Mouse (Mus musculus) heart, embryonic 15.5 days (tissue): ENCODE results near the gene Slc22a23. TPM values are rescaled to one million over a fixed set of nuclear protein-coding genes. Genes with fewer than 3 reads are reported as not detected.
A peak's percentile ranks its signal among the peaks of the same experiment; 100 is the strongest.

ENCODE experiments used
- ATAC-seq: fragments of 200-750 bp; cut with Nextera tagmentation; replicated peaks from 2 replicates; pipeline ENCODE4 v1.8.0; 2017; ENCODE audit warnings: low read depth, moderate TSS enrichment; ENCODE audit not compliant: insufficient number of reproducible peaks, insufficient read depth, low FRiP score
- H3K27ac ChIP-seq: fragments of 300-500 bp; sonication (generic); 2 replicates; pipeline ENCODE4 v1.5.1; 2015; ENCODE audit warnings: mild to moderate bottlenecking, inconsistent platforms
- H3K27me3 ChIP-seq: fragments of 300-500 bp; sonication (generic); 2 replicates; pipeline ENCODE4 v1.6.1; 2015; ENCODE audit warnings: inconsistent platforms
- H3K36me3 ChIP-seq: fragments of 300-500 bp; sonication (generic); 2 replicates; pipeline ENCODE4 v1.6.1; 2015; ENCODE audit warnings: mild to moderate bottlenecking, inconsistent platforms
- H3K4me1 ChIP-seq: fragments of 300-500 bp; sonication (generic); replicated peaks from 2 replicates; pipeline ENCODE4 v1.6.1; 2015; ENCODE audit warnings: inconsistent platforms
- H3K4me2 ChIP-seq: fragments of 300-500 bp; sonication (generic); 2 replicates; pipeline ENCODE4 v1.6.1; 2015; ENCODE audit warnings: inconsistent platforms, mild to moderate bottlenecking, moderate library complexity
- H3K4me3 ChIP-seq: fragments of 300-500 bp; sonication (generic); 2 replicates; pipeline ENCODE4 v1.5.1; 2015; ENCODE audit warnings: mild to moderate bottlenecking, inconsistent platforms
- H3K9ac ChIP-seq: fragments of 300-500 bp; sonication (generic); 2 replicates; pipeline ENCODE4 v1.6.1; 2015; ENCODE audit warnings: mild to moderate bottlenecking, inconsistent platforms
- H3K9me3 ChIP-seq: fragments of 300-500 bp; sonication (generic); replicated peaks from 2 replicates; pipeline ENCODE4 v1.6.1; 2016; ENCODE audit warnings: inconsistent platforms
- WGBS: fragments of 180-500 bp; shearing (Covaris S2); methylation state at CpG from one replicate; pipeline ENCODE4 v1.1.7; 2015; ENCODE audit warnings: mixed read lengths; 5-methylcytosine and 5-hydroxymethylcytosine counted together
- polyA plus RNA-seq: library from polyadenylated mRNA; unstranded; fragments of >200 nt; fragmentation: Nextera tagmentation; extraction: Ambion mirVana; gene quantifications from 2 replicates; pipeline ENCODE4 v1.2.1, GENCODE M21; 2015

The Slc22a23 gene
- polyA plus RNA-seq, 1 experiment from 2014 or later, result 2.5 TPM

DNA sequence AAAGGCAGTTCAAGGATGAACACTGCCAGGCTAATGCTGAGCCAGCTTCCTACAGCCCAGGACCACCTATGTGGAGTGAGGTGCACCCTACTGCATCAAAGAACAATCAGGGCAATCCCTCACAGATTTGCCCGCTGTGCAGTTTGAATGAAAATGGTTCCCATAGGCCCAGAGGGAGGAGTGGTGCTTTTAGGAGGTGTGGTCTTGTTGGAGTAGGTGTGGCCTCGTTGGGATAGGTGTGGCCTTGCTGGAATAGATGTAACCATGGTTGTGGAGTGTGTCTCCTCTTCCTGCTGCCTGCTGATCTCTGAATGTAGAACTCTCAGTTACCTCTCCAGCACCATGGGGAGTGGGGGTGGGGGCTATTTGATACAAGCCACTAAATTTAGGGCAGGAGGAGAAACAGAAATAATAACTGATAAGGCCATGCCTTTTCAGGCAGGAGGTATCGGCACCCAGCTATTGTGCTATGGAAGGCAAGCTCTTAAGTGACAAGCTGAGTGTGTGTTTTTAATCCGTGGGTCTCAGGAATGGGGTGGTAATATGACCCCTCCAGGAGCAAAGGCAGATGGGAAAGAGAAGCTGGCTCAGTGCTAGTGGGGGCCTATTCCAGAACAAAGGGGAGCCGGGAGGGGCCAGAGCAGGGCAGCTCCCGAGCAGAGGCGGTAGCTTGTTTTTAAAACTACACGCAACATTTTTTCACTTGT is 188.7 kb downstream of the Slc22a23 start:
- Histone ChIP-seq H3K36me3 (no peaks in the 10 kb centered on the region), H3K4me3 (no peak overlapping the region), H3K4me2 (peak overlapping the region; percentile 34), H3K27me3 (no peaks in the 10 kb centered on the region), H3K9ac (no peak overlapping the region), H3K27ac (peak overlapping the region; percentile 90), H3K9me3 (no peaks in the 10 kb centered on the region), H3K4me1 (peaks cover 30% of the 10 kb centered on the region)
- peak; percentile 79 for ATAC-seq
- 32% methylated on average over 8 of the region's 8 CpGs for WGBS

DNA sequence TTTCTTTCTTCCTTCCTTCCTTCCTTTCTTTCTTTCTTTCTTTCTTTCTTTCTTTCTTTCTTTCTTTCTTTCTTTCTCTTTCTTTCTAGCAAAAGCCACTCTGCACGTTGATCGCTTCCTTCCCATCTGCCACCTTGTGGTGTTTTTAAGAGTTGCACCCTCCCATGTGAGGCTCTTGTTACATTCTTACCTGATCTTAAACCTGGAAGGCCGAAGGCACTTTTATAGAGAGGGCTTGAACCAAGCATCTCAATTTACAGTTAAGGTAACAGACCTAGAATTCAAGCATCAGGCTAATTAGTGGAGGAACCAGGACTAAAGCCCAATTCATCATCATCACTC is 190.1 kb downstream of the Slc22a23 start:
- Histone ChIP-seq H3K27me3 (no peaks in the 10 kb centered on the region), H3K9me3 (no peaks in the 10 kb centered on the region), H3K36me3 (no peaks in the 10 kb centered on the region), H3K4me1 (peaks cover 38% of the 10 kb centered on the region), H3K4me2 (peak overlapping the region; percentile 49), H3K4me3 (peak overlapping the region; percentile 30), H3K9ac (no peak overlapping the region), H3K27ac (peak overlapping the region; percentile 90)
- 34% methylated on average over 3 of the region's 3 CpGs for WGBS
- ATAC-seq, result no peak

DNA sequence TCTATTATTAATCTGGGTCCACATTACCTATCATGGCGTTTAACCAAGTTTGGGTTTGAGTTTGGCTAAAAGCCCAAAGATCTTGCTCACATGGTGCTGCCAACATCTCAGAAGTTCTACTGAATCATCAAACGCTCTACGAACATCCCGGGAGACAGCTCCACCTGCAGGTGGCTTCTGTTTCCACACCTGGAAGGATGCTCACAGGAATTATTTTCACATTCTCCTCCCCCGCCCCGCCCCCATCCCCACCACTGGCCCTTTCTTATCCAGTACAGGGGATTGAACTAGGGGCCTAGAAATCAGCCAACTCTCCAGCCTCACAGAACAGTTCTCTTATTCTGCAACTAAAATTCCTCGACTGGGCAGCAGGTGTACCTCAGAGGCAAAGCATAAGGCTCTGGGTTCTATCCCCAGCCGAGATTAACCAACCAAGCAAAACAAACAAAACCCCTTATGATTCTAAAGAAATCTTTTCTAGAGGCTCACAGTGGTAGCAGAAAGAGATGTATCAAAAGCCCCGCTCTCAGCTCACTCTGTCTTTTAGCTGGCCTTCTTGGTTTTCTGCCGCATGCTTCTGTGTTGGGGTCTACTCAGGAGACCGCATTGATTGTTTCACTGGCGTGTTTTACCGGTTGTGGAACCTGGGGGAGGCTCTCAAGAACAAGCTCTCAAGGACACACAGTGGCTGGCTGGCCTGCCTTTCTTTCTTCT is 190.6 kb downstream of the Slc22a23 start:
- H3K36me3 ChIP-seq, result no peaks in the 10 kb centered on the region
- H3K9ac ChIP-seq, result no peak overlapping the region
- peak overlapping the region; percentile 30 for H3K4me3 ChIP-seq
- 43% methylated on average over 13 of the region's 13 CpGs for WGBS
- H3K4me2 ChIP-seq, result peak overlapping the region; percentile 49
- H3K27ac ChIP-seq, result peak overlapping the region; percentile 62
- peaks cover 43% of the 10 kb centered on the region for H3K4me1 ChIP-seq
- no peaks in the 10 kb centered on the region for H3K9me3 ChIP-seq
- H3K27me3 ChIP-seq, result no peaks in the 10 kb centered on the region
- 0 out of 2 replicates have a peak, but pooled peaks have one; percentile 22 for ATAC-seq

GRCm38 (mm10) chr13:34153254-34154011 is 191.5 kb downstream of the Slc22a23 start:
- H3K4me1 ChIP-seq, result peaks cover 51% of the 10 kb centered on the region
- H3K27ac ChIP-seq, result peak overlapping the region; percentile 62
- no peak overlapping the region for H3K4me2 ChIP-seq
- WGBS, result 72% methylated on average over 4 of the region's 5 CpGs
- H3K36me3 ChIP-seq, result no peaks in the 10 kb centered on the region
- H3K4me3 ChIP-seq, result no peak overlapping the region
- no peaks in the 10 kb centered on the region for H3K27me3 ChIP-seq
- ATAC-seq, result no peak
- no peaks in the 10 kb centered on the region for H3K9me3 ChIP-seq
- H3K9ac ChIP-seq, result no peak overlapping the region

GRCm38 (mm10) chr13:34152695-34153094 is 192.3 kb downstream of the Slc22a23 start:
- no peaks in the 10 kb centered on the region for H3K9me3 ChIP-seq
- WGBS, result 64% methylated on average over 7 of the region's 7 CpGs
- H3K27me3 ChIP-seq, result no peaks in the 10 kb centered on the region
- H3K4me2 ChIP-seq, result no peak overlapping the region
- peaks cover 59% of the 10 kb centered on the region for H3K4me1 ChIP-seq
- H3K36me3 ChIP-seq, result no peaks in the 10 kb centered on the region
- H3K27ac ChIP-seq, result no peak overlapping the region
- H3K4me3 ChIP-seq, result no peak overlapping the region
- ATAC-seq, result no peak
- no peak overlapping the region for H3K9ac ChIP-seq

- no peak for ATAC-seq
- Histone ChIP-seq H3K27ac (no peak overlapping the region), H3K9me3 (no peaks in the 10 kb centered on the region), H3K9ac (no peak overlapping the region), H3K36me3 (no peaks in the 10 kb centered on the region), H3K4me3 (no peak overlapping the region), H3K4me2 (no peak overlapping the region), H3K4me1 (peaks cover 51% of the 10 kb centered on the region), H3K27me3 (no peaks in the 10 kb centered on the region)
- 83% methylated on average over 1 of the region's 1 CpGs for WGBS
These were observed 193.6 kb downstream of the Slc22a23 start for GRCm38 (mm10) chr13:34151425-34151824.

GRCm38 (mm10) chr13:34150271-34151027 is 194.5 kb downstream of the Slc22a23 start:
- peak overlapping the region; percentile 32 for H3K9ac ChIP-seq
- ATAC-seq, result no peak
- H3K4me1 ChIP-seq, result peaks cover 42% of the 10 kb centered on the region
- WGBS, result 11% methylated on average over 19 of the region's 19 CpGs
- peak overlapping the region; percentile 58 for H3K4me2 ChIP-seq
- peak overlapping the region; percentile 36 for H3K4me3 ChIP-seq
- H3K27me3 ChIP-seq, result no peaks in the 10 kb centered on the region
- no peaks in the 10 kb centered on the region for H3K36me3 ChIP-seq
- no peaks in the 10 kb centered on the region for H3K9me3 ChIP-seq
- H3K27ac ChIP-seq, result peak overlapping the region; percentile 85

DNA sequence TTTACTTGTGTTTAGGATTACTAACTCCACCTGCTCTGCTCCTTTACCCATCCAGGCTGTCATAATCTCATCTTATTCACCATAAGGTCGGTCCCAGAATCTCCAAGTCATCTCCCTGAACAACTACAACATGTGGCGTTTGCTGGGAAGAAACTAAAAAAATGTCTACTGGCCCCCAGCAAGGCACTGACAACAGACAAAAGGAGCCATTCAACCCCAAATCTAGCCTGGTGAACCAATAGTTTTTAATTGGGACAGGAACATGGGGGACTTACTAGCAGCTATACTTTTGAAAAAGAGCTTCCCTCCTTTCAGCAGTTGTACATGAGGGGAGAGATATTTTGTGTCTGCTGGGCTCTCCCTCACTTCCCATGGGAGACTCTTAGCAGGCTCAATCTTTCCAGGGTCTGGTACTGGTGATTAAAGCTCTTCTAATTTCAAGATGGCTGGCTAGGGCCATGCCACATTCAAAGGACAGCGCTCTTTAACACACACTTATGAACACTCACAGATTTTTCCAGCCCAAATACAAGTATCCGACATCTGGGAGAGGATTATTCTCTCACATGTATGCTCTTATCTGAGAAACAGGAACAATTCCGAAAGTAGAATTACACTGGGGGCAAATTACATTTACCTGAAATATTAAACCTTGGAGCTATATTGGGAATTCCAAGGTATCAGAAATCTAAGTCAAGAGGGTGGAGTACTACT is 195.4 kb downstream of the Slc22a23 start:
- Histone ChIP-seq H3K9me3 (no peaks in the 10 kb centered on the region), H3K9ac (no peak overlapping the region), H3K4me2 (peak overlapping the region; percentile 70), H3K4me3 (peak overlapping the region; percentile 48), H3K27ac (peak overlapping the region; percentile 85), H3K27me3 (no peaks in the 10 kb centered on the region), H3K4me1 (peaks cover 41% of the 10 kb centered on the region), H3K36me3 (no peaks in the 10 kb centered on the region)
- no peak for ATAC-seq
- WGBS, result 48% methylated on average over 5 of the region's 5 CpGs

- peak overlapping the region; percentile 70 for H3K4me2 ChIP-seq
- peaks cover 35% of the 10 kb centered on the region for H3K4me1 ChIP-seq
- no peaks in the 10 kb centered on the region for H3K36me3 ChIP-seq
- H3K27ac ChIP-seq, result peak overlapping the region; percentile 85
- H3K4me3 ChIP-seq, result peak overlapping the region; percentile 48
- peak; percentile 76 for ATAC-seq
- H3K27me3 ChIP-seq, result no peaks in the 10 kb centered on the region
- 4% methylated on average over 23 of the region's 23 CpGs for WGBS
- H3K9me3 ChIP-seq, result no peaks in the 10 kb centered on the region
- H3K9ac ChIP-seq, result peak overlapping the region; percentile 52
These were observed 196.1 kb downstream of the Slc22a23 start for GRCm38 (mm10) chr13:34148767-34149392.

DNA sequence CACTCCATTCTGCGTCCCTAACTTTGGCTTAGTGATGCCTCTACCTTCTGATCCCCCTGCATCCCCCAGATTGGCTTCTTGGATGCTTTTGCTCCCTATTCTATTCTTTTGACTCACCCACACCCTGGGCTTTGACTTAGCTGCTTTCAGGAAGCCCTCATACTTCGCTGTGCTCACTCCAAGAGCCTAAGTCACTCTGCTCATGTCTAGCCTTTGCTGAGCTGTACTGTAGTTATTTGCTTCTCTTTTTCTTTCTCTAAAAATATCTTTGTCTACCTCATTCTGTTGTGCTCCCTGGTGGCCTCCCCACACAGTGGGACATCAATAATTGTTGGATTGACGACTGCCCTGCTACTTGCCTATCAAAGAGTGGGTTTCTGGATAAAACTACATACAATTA is 196.8 kb downstream of the Slc22a23 start:
- H3K4me2 ChIP-seq, result peak overlapping the region; percentile 70; the same call in 1 of the 2 replicates
- no peak for ATAC-seq
- peaks cover 29% of the 10 kb centered on the region for H3K4me1 ChIP-seq
- no peaks in the 10 kb centered on the region for H3K9me3 ChIP-seq
- no peak overlapping the region for H3K4me3 ChIP-seq
- WGBS, result 75% methylated on average over 3 of the region's 3 CpGs
- H3K27ac ChIP-seq, result peak overlapping the region; percentile 85
- no peak overlapping the region for H3K9ac ChIP-seq
- H3K36me3 ChIP-seq, result no peaks in the 10 kb centered on the region
- no peaks in the 10 kb centered on the region for H3K27me3 ChIP-seq
